Mouse (Mus musculus) forebrain, postnatal 0 days (tissue): Measurements from ENCODE around the gene Abcf3. TPM values are rescaled to one million over a fixed set of nuclear protein-coding genes. Genes with fewer than 3 reads are reported as not detected.

Experiments
- ATAC-seq: fragments of 200-750 bp; cut with Nextera tagmentation; 2 replicates; pipeline ENCODE4 v1.8.0; 2017; ENCODE audit warnings: mild to moderate bottlenecking, moderate library complexity
- DNase-seq: peaks from one replicate; pipeline ENCODE4 v3.0.0-alpha.2; 2015
- H3K27ac ChIP-seq: fragments of 300-500 bp; sonication (generic); 2 replicates; pipeline ENCODE4 v1.5.1; 2014; ENCODE audit warnings: low read depth, mild to moderate bottlenecking, antibody characterized with exemption, low read length, moderate library complexity, mixed read lengths
- H3K27me3 ChIP-seq: fragments of 300-500 bp; sonication (generic); 2 replicates; pipeline ENCODE4 v1.6.1; 2014; ENCODE audit warnings: mild to moderate bottlenecking, low read length, mixed read lengths; ENCODE audit not compliant: insufficient read depth
- H3K36me3 ChIP-seq: fragments of 300-500 bp; sonication (generic); 2 replicates; pipeline ENCODE4 v1.6.1; 2014; ENCODE audit warnings: mild to moderate bottlenecking, moderate library complexity; ENCODE audit not compliant: insufficient read depth
- H3K4me1 ChIP-seq: fragments of 300-500 bp; sonication (generic); 2 replicates; pipeline ENCODE4 v1.6.1; 2014; ENCODE audit warnings: antibody characterized with exemption; ENCODE audit not compliant: insufficient read depth
- H3K4me2 ChIP-seq: fragments of 300-500 bp; sonication (generic); 2 replicates; pipeline ENCODE4 v1.6.1; 2014; ENCODE audit warnings: low read depth, mild to moderate bottlenecking, moderate library complexity
- H3K4me3 ChIP-seq: fragments of 300-500 bp; sonication (generic); 2 replicates; pipeline ENCODE4 v1.5.1; 2014; ENCODE audit warnings: low read depth, low read length, mixed read lengths
- H3K9ac ChIP-seq: fragments of 300-500 bp; sonication (generic); 2 replicates; pipeline ENCODE4 v1.6.1; 2014; ENCODE audit warnings: mild to moderate bottlenecking
- H3K9me3 ChIP-seq: fragments of 300-500 bp; sonication (generic); 2 replicates; pipeline ENCODE4 v1.6.1; 2016; ENCODE audit warnings: low read length
- CTCF ChIP-seq: sonication (generic); IDR thresholded peaks from 2 replicates; pipeline ENCODE4 v1.5.1; 2016; ENCODE audit warnings: antibody characterized with exemption, control low read depth, low read depth
- WGBS: fragments of 180-500 bp; shearing (Covaris S2); extraction: QIAGEN DNeasy Blood & Tissue Kit; methylation state at CpG from one replicate; pipeline ENCODE4 v1.1.7; 2014; 5-methylcytosine and 5-hydroxymethylcytosine counted together
- polyA plus RNA-seq: library from polyadenylated mRNA; unstranded; fragments of >200 nt; fragmentation: Nextera tagmentation; extraction: Ambion mirVana; gene quantifications from 2 replicates; pipeline ENCODE4 v1.2.1, GENCODE M21; 2015
- total RNA-seq: library from RNA; depleted of rRNA; stranded (reverse); fragments of >200 nt; gene quantifications from 2 replicates; pipeline ENCODE4 v1.2.3, GENCODE M21; 2014

Gene Abcf3
- total and polyA plus RNA-seq, 2 experiments from 2014 or later = 58.0 to 72.7 TPM

DNA sequence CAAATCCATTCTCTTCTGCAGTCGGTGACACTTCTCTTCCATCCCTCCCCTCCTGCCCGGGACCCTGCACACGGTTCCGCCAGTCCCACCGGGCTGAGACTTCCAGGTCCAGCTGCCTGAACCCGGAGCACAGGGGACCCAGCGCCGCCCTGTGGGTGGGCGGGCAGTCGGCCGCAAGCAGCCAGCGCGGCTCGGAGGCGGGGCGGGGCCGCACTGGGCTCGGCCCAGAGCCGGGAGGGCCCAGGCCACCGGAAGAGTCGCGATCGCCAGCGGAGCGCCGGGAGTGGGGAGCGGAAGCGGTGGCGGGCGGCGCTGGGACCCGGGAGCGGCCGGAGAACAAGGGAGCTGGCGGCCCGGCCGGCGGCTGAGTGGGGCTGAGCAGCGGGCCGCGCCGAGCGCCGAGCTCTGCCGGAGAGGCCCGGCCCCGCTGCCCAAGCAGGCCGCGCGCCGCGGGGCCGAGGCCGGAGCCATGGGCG, 31.6 kb upstream of the Abcf3 start, which contains the start of gene Dvl3:
Gene Dvl3, plus strand, starts transcription at position 257 of the 476 bp plus-strand sequence.
- Histone ChIP-seq H3K4me2 (peak within 1 kb of the TSS; percentile 86), H3K27me3 (no peaks in the 10 kb centered on the region), H3K36me3 (peaks cover 14% of the 10 kb centered on the region; the same call in 1 of the 2 replicates), H3K27ac (peak within 1 kb of the TSS; percentile 86), H3K4me1 (peaks cover 9% of the 10 kb centered on the region; the same call in 1 of the 2 replicates), H3K4me3 (peak within 1 kb of the TSS; percentile 93), H3K9me3 (no peaks in the 10 kb centered on the region), H3K9ac (peak within 1 kb of the TSS; percentile 94)
- TF ChIP-seq CTCF = peak; percentile 60
- WGBS = 2% methylated on average over 39 of the region's 55 CpGs
- ATAC-seq = peak; percentile 96
- DNase-seq = peak; percentile 88

- 0% methylated on average over 26 of the region's 26 CpGs for WGBS
These were observed 31.2 kb upstream of the Abcf3 start for GRCm38 (mm10) chr16:20517216-20517615.

GRCm38 (mm10) chr16:20517701-20518374, 30.5 kb upstream of the Abcf3 start:
- H3K4me1 ChIP-seq = peaks cover 9% of the 10 kb centered on the region; the same call in 1 of the 2 replicates
- H3K9me3 ChIP-seq = no peaks in the 10 kb centered on the region
- H3K4me3 ChIP-seq = peak overlapping the region; percentile 93
- H3K9ac ChIP-seq = peak overlapping the region; percentile 94
- H3K27ac ChIP-seq = peak overlapping the region; percentile 86
- DNase-seq = no peak
- H3K27me3 ChIP-seq = no peaks in the 10 kb centered on the region
- peaks cover 18% of the 10 kb centered on the region; the same call in 1 of the 2 replicates for H3K36me3 ChIP-seq
- peak; percentile 17 for ATAC-seq
- WGBS = 1% methylated on average over 6 of the region's 6 CpGs
- TF ChIP-seq CTCF = no peak
- peak overlapping the region; percentile 86 for H3K4me2 ChIP-seq

More at GRCm38 (mm10) chr16:20517216-20517615, 31.2 kb upstream of the Abcf3 start:
- ATAC-seq (peak; percentile 37), DNase-seq (peak; percentile 27)
- H3K27me3 ChIP-seq = no peaks in the 10 kb centered on the region
- peaks cover 9% of the 10 kb centered on the region; the same call in 1 of the 2 replicates for H3K4me1 ChIP-seq
- H3K27ac ChIP-seq = peak overlapping the region; percentile 86
- peak overlapping the region; percentile 94 for H3K9ac ChIP-seq
- H3K36me3 ChIP-seq = peaks cover 18% of the 10 kb centered on the region; the same call in 1 of the 2 replicates
- TF ChIP-seq CTCF = no peak
- H3K4me2 ChIP-seq = peak overlapping the region; percentile 86
- H3K9me3 ChIP-seq = no peaks in the 10 kb centered on the region
- peak overlapping the region; percentile 93 for H3K4me3 ChIP-seq

DNA sequence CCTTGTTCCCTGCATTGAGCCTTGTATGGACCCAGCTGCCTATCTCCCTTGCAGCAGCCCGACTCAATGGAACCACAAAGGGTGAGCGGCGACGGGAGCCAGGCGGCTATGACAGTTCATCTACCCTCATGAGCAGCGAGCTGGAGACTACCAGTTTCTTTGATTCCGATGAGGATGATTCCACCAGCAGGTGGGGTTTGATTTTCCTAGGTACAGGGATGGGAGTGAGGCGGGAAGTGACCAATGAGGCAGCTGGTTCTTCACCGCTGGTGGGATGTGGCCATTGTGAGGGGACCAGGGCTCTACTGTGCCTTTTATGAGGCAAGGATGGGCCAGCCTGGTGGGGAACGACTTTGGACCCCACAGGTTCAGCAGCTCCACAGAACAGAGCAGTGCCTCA, 24.5 kb upstream of the Abcf3 start:
- no peak overlapping the region for H3K9ac ChIP-seq
- TF ChIP-seq CTCF = no peak
- H3K4me3 ChIP-seq = no peak overlapping the region
- no peak for DNase-seq
- WGBS = 85% methylated on average over 10 of the region's 10 CpGs
- ATAC-seq = no peak
- H3K4me1 ChIP-seq = peaks cover under 1% of the 10 kb centered on the region; the same call in 1 of the 2 replicates
- H3K27ac ChIP-seq = no peak overlapping the region
- H3K4me2 ChIP-seq = no peak overlapping the region
- H3K27me3 ChIP-seq = no peaks in the 10 kb centered on the region
- no peaks in the 10 kb centered on the region for H3K9me3 ChIP-seq
- peaks cover 76% of the 10 kb centered on the region for H3K36me3 ChIP-seq

DNA sequence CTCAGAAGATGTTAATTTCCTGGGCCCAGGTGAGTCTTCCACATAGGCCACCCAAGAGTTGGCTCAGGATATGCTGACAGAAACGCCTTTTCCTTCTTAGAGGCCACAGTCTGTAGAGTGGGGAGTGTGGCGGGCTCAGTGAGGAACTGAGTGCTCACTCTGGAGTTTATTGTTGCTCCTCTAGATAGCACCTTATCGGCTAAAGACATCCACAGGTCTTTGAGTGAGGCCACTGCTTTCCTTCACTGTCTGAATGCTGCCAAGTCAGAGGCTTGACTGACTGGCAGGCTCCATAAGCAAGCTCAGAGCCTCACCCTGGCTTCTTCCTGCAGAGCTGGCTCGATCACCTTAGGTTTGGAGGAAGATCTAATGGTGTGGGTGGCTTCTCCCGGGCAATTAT, 19.6 kb upstream of the Abcf3 start:
- H3K4me2 ChIP-seq = no peak overlapping the region
- no peak overlapping the region for H3K27ac ChIP-seq
- no peak overlapping the region for H3K9ac ChIP-seq
- 67% methylated on average over 5 of the region's 5 CpGs for WGBS
- peaks cover 93% of the 10 kb centered on the region for H3K36me3 ChIP-seq
- no peak overlapping the region for H3K4me3 ChIP-seq
- DNase-seq (no peak), ATAC-seq (no peak)
- no peaks in the 10 kb centered on the region for H3K4me1 ChIP-seq
- TF ChIP-seq CTCF = no peak
- H3K27me3 ChIP-seq = no peaks in the 10 kb centered on the region
- no peaks in the 10 kb centered on the region for H3K9me3 ChIP-seq

DNA sequence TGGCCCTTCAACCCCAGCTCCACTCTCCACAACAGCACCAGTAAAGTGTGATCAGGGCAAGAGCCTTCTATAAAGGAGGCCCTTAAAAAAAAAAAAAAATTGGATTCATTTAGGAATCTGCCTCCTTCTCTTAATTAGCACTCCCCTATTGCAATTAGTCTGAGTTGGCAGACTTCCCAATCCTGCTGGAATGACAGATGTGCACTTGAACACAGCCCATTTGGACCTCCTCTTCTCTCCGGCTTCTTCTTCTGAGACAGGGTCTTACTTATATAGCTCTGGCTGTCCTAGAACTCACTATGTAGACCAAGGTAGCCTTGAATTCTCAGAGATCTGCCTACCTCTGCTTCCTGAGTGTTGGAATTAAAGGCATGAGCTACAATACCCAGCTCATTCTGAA, 19.0 kb upstream of the Abcf3 start:
- Histone ChIP-seq H3K27ac (no peak overlapping the region), H3K36me3 (peaks cover 87% of the 10 kb centered on the region), H3K27me3 (no peaks in the 10 kb centered on the region), H3K9me3 (no peaks in the 10 kb centered on the region), H3K9ac (no peak overlapping the region), H3K4me3 (no peak overlapping the region), H3K4me2 (no peak overlapping the region), H3K4me1 (no peaks in the 10 kb centered on the region)
- no peak for ATAC-seq
- WGBS = 23% methylated on average over 1 of the region's 1 CpGs
- DNase-seq = peak; percentile 40
- no peak for TF ChIP-seq CTCF

- H3K27me3 ChIP-seq = no peaks in the 10 kb centered on the region
- whole genome bisulfite sequencing = 96% methylated on average over 20 of the region's 20 CpGs
- peaks cover 72% of the 10 kb centered on the region for H3K36me3 ChIP-seq
- ATAC-seq (no peak), DNase-seq (no peak)
- no peak for TF ChIP-seq CTCF
- H3K9ac ChIP-seq = no peak overlapping the region
- H3K9me3 ChIP-seq = no peaks in the 10 kb centered on the region
- H3K4me2 ChIP-seq = no peak overlapping the region
- H3K4me1 ChIP-seq = no peaks in the 10 kb centered on the region
- H3K4me3 ChIP-seq = no peak overlapping the region
- no peak overlapping the region for H3K27ac ChIP-seq
These were observed 17.4 kb upstream of the Abcf3 start for GRCm38 (mm10) chr16:20530941-20531340.
